Mouse (Mus musculus) liver, embryonic 14.5 days (tissue): ENCODE measurements around the gene Prpf6.

ENCODE experiments used
- CTCF ChIP-seq: IDR thresholded peaks from 2 replicates; pipeline ENCODE4 v1.5.1; 2016; ENCODE audit warnings: antibody characterized with exemption, low read depth, control low read depth
- EP300 ChIP-seq: IDR thresholded peaks from 2 replicates; pipeline ENCODE4 v1.6.1; 2016; ENCODE audit warnings: antibody characterized with exemption, low read depth

DNA sequence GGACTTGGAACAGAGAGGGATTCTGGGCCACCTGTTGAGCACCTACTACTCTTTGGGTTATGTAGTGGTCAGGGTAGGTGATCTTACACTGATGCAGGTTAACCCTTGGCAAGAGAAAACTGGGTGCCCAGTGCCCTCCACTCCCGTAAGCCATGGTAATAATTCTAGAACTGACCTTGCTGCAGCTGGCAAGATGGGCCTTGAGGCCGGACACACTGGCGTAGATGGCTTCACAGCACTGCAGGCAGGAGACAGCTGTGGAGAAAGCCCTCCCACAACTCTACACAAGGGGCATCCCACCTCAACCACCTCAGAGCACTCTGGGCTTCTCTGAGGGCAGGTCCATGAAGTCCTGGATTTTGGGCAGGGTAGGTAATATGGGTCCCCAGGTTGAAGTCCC, 5.5 kb upstream of the Prpf6 start:
- no peak for TF ChIP-seq CTCF
- TF ChIP-seq EP300 = no peak
